Mouse (Mus musculus): ENCODE data around the gene Dcaf1.

DNA sequence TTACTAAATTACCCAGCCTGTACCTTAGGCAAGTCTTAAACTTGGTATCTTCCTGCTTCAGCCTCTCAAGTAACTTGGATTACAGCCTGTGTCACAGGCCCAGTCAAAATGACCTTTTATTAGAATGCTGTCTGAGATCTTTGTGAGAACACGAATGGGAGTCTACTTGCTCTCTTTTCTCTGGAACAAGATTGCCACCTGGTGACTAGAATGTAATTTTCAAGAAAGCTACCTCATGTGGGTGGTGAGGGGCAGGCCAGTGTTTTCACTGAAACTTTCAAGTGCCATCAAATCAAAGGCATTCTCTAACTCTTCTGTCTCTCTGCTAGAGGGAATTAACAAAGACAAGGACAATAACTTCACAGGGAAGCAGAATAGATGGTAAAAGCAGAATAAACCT is 92.1 kb downstream of the Dcaf1 start:
- TF ChIP-seq CTCF (IDR thresholded peaks at IDR 0.05; ENCODE audit: low read depth) (peak; percentile 27; the same call in 1 of the 2 replicates), EP300 (IDR thresholded peaks at IDR 0.05; ENCODE audit: low read depth) (no peak)

Measured in liver, embryonic 14.5 days (tissue).